Mouse (Mus musculus) MEL (cell line): ENCODE measurements around the gene Slco3a1. TPM values are rescaled to one million over a fixed set of nuclear protein-coding genes. Genes with fewer than 3 reads are reported as not detected.

Experiments
- DNase-seq: peaks from one replicate; pipeline ENCODE4 v3.0.0; 2011; ENCODE audit warnings: low read depth, low spot score
- H3K27ac ChIP-seq: 2 replicates; pipeline ENCODE4 v1.5.1; 2012; ENCODE audit warnings: low read depth, mild to moderate bottlenecking, control low read depth, low read length, moderate library complexity; ENCODE audit not compliant: control insufficient read depth
- H3K27me3 ChIP-seq, 2 experiments: fragments of 150-350 bp in 1 of 2; sonication (generic) in 1 of 2; 2 replicates each; pipeline ENCODE4 v1.6.1; 2012; ENCODE audit warnings: low read length in 2 of 2, mild to moderate bottlenecking in 2 of 2, improper control_type of control experiment in 1 of 2, moderate library complexity in 1 of 2; ENCODE audit not compliant: insufficient read depth in 2 of 2, control insufficient read depth in 1 of 2
- H3K36me3 ChIP-seq, 2 experiments: 2 replicates each; pipeline ENCODE4 v1.6.1; 2012 to 2014; ENCODE audit warnings: low read length in 2 of 2, improper control_type of control experiment in 1 of 2, inconsistent platforms in 1 of 2, mild to moderate bottlenecking in 1 of 2; ENCODE audit not compliant: insufficient read depth in 2 of 2, control insufficient read depth in 1 of 2
- H3K4me1 ChIP-seq, 2 experiments: fragments of 150-350 bp in 1 of 2; sonication (generic) in 1 of 2; 2 replicates each; pipeline ENCODE4 v1.6.1; 2012; ENCODE audit warnings: low read length in 2 of 2, improper control_type of control experiment in 1 of 2, mild to moderate bottlenecking in 1 of 2; ENCODE audit not compliant: insufficient read depth in 2 of 2, control insufficient read depth in 1 of 2
- H3K4me3 ChIP-seq, 2 experiments: fragments of 150-350 bp in 1 of 2; sonication (generic) in 1 of 2; 2 replicates each; pipeline ENCODE4 v1.5.1; 2012; ENCODE audit warnings: low read depth in 2 of 2, low read length in 2 of 2, mild to moderate bottlenecking in 2 of 2, moderate library complexity in 2 of 2, control low read depth in 1 of 2, improper control_type of control experiment in 1 of 2; ENCODE audit not compliant: control insufficient read depth in 1 of 2, insufficient read depth in 1 of 2
- H3K79me2 ChIP-seq: 2 replicates; pipeline ENCODE4 v1.6.1; 2012; ENCODE audit warnings: mild to moderate bottlenecking, low read length, moderate library complexity; ENCODE audit not compliant: control insufficient read depth, poor library complexity, insufficient read depth
- H3K9ac ChIP-seq: 2 replicates; pipeline ENCODE4 v1.6.1; 2012; ENCODE audit warnings: low read depth, mild to moderate bottlenecking, control low read depth, low read length, moderate library complexity; ENCODE audit not compliant: control insufficient read depth, poor library complexity, severe bottlenecking
- H3K9me3 ChIP-seq: fragments of 150-350 bp; sonication (generic); replicated peaks from 2 replicates; pipeline ENCODE4 v1.6.1; 2012; ENCODE audit warnings: mild to moderate bottlenecking, low read length, improper control_type of control experiment, moderate library complexity; ENCODE audit not compliant: insufficient read depth
- CHD1 ChIP-seq: IDR thresholded peaks from 2 replicates; pipeline ENCODE4 v1.6.1; 2012; ENCODE audit warnings: low read depth, mild to moderate bottlenecking, inconsistent platforms, low read length, improper control_type of control experiment
- CHD2 ChIP-seq: IDR thresholded peaks from 2 replicates; pipeline ENCODE4 v1.6.1; 2011; ENCODE audit warnings: low read length, improper control_type of control experiment
- CTCF ChIP-seq, 3 experiments: IDR thresholded peaks in 2 of 3; conservative IDR thresholded peaks in 1 of 3; 2 replicates each; pipeline ENCODE4 v1.5.1; 2011 to 2012; ENCODE audit warnings: low read length in 3 of 3, low read depth in 2 of 3, mild to moderate bottlenecking in 2 of 3, improper control_type of control experiment in 1 of 3, inconsistent platforms in 1 of 3, mixed read lengths in 1 of 3, moderate library complexity in 1 of 3; ENCODE audit not compliant: control insufficient read depth in 1 of 3, insufficient read depth in 1 of 3, poor library complexity in 1 of 3, severe bottlenecking in 1 of 3
- E2F4 ChIP-seq: IDR thresholded peaks from 2 replicates; pipeline ENCODE4 v1.6.1; 2011; ENCODE audit warnings: low read depth, low read length, improper control_type of control experiment, borderline replicate concordance
- ELF1 ChIP-seq: IDR thresholded peaks from 2 replicates; pipeline ENCODE4 v1.6.1; 2014; ENCODE audit warnings: low read depth, mild to moderate bottlenecking, inconsistent platforms, low read length, improper control_type of control experiment, moderate library complexity
- EP300 ChIP-seq, 2 experiments: IDR thresholded peaks; 2 replicates each; pipeline ENCODE4 v1.6.1; 2011; ENCODE audit warnings: improper control_type of control experiment in 2 of 2, low read length in 2 of 2, low read depth in 1 of 2, mild to moderate bottlenecking in 1 of 2
- ETS1 ChIP-seq: IDR thresholded peaks from 2 replicates; pipeline ENCODE4 v1.6.1; 2012; ENCODE audit warnings: low read depth, mild to moderate bottlenecking, inconsistent platforms, low read length, improper control_type of control experiment, moderate library complexity
- JUND ChIP-seq: IDR thresholded peaks from 2 replicates; pipeline ENCODE4 v1.6.1; 2011; ENCODE audit warnings: low read depth, mild to moderate bottlenecking, improper control_type of control experiment, low read length
- KAT2A ChIP-seq: conservative IDR thresholded peaks from 2 replicates; pipeline ENCODE4 v1.6.1; 2012; ENCODE audit warnings: low read depth, low read length, improper control_type of control experiment, inconsistent platforms
- MAFK ChIP-seq: IDR thresholded peaks from 2 replicates; pipeline ENCODE4 v1.6.1; 2011; ENCODE audit warnings: low read depth, mild to moderate bottlenecking, low read length, improper control_type of control experiment, borderline replicate concordance
- MAX ChIP-seq: IDR thresholded peaks from 2 replicates; pipeline ENCODE4 v1.6.1; 2011; ENCODE audit warnings: low read length, improper control_type of control experiment
- MAZ ChIP-seq: IDR thresholded peaks from 2 replicates; pipeline ENCODE4 v1.6.1; 2012; ENCODE audit warnings: low read depth, mild to moderate bottlenecking, inconsistent platforms, low read length, improper control_type of control experiment
- MEF2A ChIP-seq: IDR thresholded peaks from 2 replicates; pipeline ENCODE4 v1.6.1; 2014; ENCODE audit warnings: low read depth, mild to moderate bottlenecking, inconsistent platforms, low read length, improper control_type of control experiment; ENCODE audit not compliant: poor library complexity, insufficient replicate concordance, severe bottlenecking; ENCODE audit errors: extremely low read depth
- MXI1 ChIP-seq: IDR thresholded peaks from 2 replicates; pipeline ENCODE4 v1.6.1; 2011; ENCODE audit warnings: mild to moderate bottlenecking, low read depth, low read length, improper control_type of control experiment
- MYB ChIP-seq: IDR thresholded peaks from 2 replicates; pipeline ENCODE4 v1.6.1; 2011; ENCODE audit warnings: mild to moderate bottlenecking, low read depth, low read length, improper control_type of control experiment
- NELFE ChIP-seq: IDR thresholded peaks from 2 replicates; pipeline ENCODE4 v1.6.1; 2011; ENCODE audit warnings: low read depth, low read length, improper control_type of control experiment
- NRF1 ChIP-seq: IDR thresholded peaks from 2 replicates; pipeline ENCODE4 v1.6.1; 2014; ENCODE audit warnings: low read depth, mild to moderate bottlenecking, inconsistent platforms, low read length, improper control_type of control experiment, moderate library complexity; ENCODE audit not compliant: poor library complexity, insufficient read depth, severe bottlenecking
- POLR2A ChIP-seq, 2 experiments: IDR thresholded peaks; 2 replicates each; pipeline ENCODE4 v1.6.1; 2011 to 2012; ENCODE audit warnings: low read length in 2 of 2, mild to moderate bottlenecking in 2 of 2, control low read depth in 1 of 2, improper control_type of control experiment in 1 of 2, low read depth in 1 of 2, moderate library complexity in 1 of 2; ENCODE audit not compliant: control insufficient read depth in 1 of 2, insufficient read depth in 1 of 2, poor library complexity in 1 of 2
- RCOR1 ChIP-seq: IDR thresholded peaks from 2 replicates; pipeline ENCODE4 v1.6.1; 2012; ENCODE audit warnings: low read depth, mild to moderate bottlenecking, inconsistent platforms, low read length, improper control_type of control experiment
- SIN3A ChIP-seq: IDR thresholded peaks from 2 replicates; pipeline ENCODE4 v1.6.1; 2012; ENCODE audit warnings: low read length, improper control_type of control experiment, inconsistent platforms
- TAL1 ChIP-seq: IDR thresholded peaks from 2 replicates; pipeline ENCODE4 v1.6.1; 2012; ENCODE audit warnings: mild to moderate bottlenecking, inconsistent platforms, low read length, moderate library complexity, mixed read lengths
- TBP ChIP-seq: IDR thresholded peaks from 2 replicates; pipeline ENCODE4 v1.8.0; 2011; ENCODE audit warnings: low read depth, low read length, improper control_type of control experiment
- USF1 ChIP-seq: IDR thresholded peaks from 2 replicates; pipeline ENCODE4 v1.6.1; 2014; ENCODE audit warnings: low read depth, mild to moderate bottlenecking, inconsistent platforms, low read length, improper control_type of control experiment, moderate library complexity
- USF2 ChIP-seq, 2 experiments: IDR thresholded peaks; 2 replicates each; pipeline ENCODE4 v1.6.1; 2011 to 2012; ENCODE audit warnings: improper control_type of control experiment in 2 of 2, low read length in 2 of 2, borderline replicate concordance in 1 of 2, inconsistent platforms in 1 of 2, low read depth in 1 of 2, mild to moderate bottlenecking in 1 of 2; ENCODE audit not compliant: insufficient read depth in 1 of 2
- ZC3H11A ChIP-seq: IDR thresholded peaks from 2 replicates; pipeline ENCODE4 v1.6.1; 2012; ENCODE audit warnings: low read depth, mild to moderate bottlenecking, inconsistent platforms, low read length, improper control_type of control experiment
- ZKSCAN1 ChIP-seq: IDR thresholded peaks from 2 replicates; pipeline ENCODE4 v1.6.1; 2012; ENCODE audit warnings: low read depth, mild to moderate bottlenecking, inconsistent platforms, low read length, improper control_type of control experiment, moderate library complexity
- polyA plus RNA-seq, 2 experiments: library from polyadenylated mRNA; stranded (reverse) in 1 of 2; unstranded in 1 of 2; fragments of >175 nt in 1 of 2; fragments of >200 nt in 1 of 2; gene quantifications; 2 replicates each; pipeline versions ENCODE4 v1.2.1 to v1.2.4; 2012; ENCODE audit warnings: low replicate concordance in 2 of 2, low read depth in 1 of 2; ENCODE audit not compliant: insufficient read length in 2 of 2, insufficient read depth in 1 of 2, missing spikeins in 1 of 2
- total RNA-seq: library from RNA; depleted of rRNA; stranded (reverse); fragments of 300-350 nt; gene quantifications from 2 replicates; pipeline ENCODE4 v1.2.3, GENCODE M21; 2012

Gene Slco3a1
- total and polyA plus RNA-seq, 3 experiments: 17.6 to 20.9 TPM; not detected in 1

DNA sequence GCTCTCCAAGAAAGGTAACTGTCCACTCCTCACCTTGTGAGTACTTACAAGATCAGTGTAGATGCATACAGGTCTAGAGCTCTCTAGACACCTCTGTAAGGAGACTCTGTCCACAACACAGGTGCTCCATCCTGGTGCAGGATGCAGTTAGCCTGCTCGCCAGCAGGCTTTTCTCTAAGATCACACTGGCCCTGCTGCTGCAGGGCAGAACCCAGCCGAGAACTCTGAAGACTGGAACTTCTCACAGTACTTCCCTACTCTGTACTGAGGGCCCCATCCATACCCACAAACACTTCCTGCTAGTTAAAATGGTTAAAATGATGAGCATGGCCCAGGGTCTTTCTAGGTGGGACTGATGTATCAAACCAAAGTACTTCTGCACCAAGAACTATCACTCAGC is 24.7 kb downstream of the Slco3a1 start:
- H3K4me1 ChIP-seq: no peaks in the 10 kb centered on the region; a peak in 1 of 4 replicates
- no peak for DNase-seq

DNA sequence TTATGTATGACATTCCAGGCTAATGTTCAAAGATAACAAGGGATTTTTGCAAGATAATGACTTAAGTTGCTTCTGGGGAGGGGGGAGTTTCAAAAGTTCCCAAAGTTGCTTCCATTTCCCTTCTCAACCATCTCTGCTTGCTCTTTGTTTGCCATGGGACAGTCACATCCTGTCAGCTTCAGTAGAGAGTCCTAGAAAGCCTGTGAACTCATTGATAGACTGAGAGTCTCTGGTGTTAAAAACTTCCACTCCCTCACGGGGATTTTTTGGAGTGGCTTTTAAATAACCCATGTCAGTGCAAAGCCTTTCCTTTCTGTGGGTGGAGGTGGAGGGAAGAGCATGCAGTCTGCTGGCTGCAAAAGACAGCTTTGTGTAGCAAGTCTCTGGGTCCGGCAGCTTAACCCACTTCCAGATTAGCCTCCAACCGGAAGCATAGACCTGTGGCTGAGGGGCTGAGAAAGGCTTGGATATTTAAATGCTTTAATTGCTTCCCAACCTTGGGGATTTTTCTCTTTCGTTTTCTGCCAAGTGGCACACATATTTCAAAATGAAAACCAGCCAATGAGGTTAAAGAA is 25.3 kb downstream of the Slco3a1 start:
- no peak for DNase-seq
- H3K36me3 ChIP-seq: peaks cover 0 to 2% of the 10 kb centered on the region in 2 experiments; a peak in 2 of 4 replicates
- no peaks in the 10 kb centered on the region for H3K79me2 ChIP-seq
- H3K4me3 ChIP-seq: no peak overlapping the region
- peaks cover 0 to 6% of the 10 kb centered on the region in 2 experiments; a peak in 2 of 4 replicates for H3K4me1 ChIP-seq
- H3K9ac ChIP-seq: no peak overlapping the region
- no peak for TF ChIP-seq EP300 (IDR thresholded peaks at IDR 0.05; ENCODE audit: low read depth in 1 of 2, low read length in 2 of 2)
- no peak for TF ChIP-seq NELFE
- TF ChIP-seq MAFK: no peak
- no peak for TF ChIP-seq ZC3H11A
- TF ChIP-seq MXI1: no peak
- no peak for TF ChIP-seq MAZ
- TF ChIP-seq MAX: no peak
- no peak for TF ChIP-seq USF2 (IDR thresholded peaks at IDR 0.05; ENCODE audit: borderline replicate concordance in 1 of 2, insufficient read depth in 1 of 2, low read depth in 1 of 2, low read length in 2 of 2)
- no peak for TF ChIP-seq CHD1
- TF ChIP-seq SIN3A: no peak
- no peak for TF ChIP-seq ZKSCAN1
- no peak for TF ChIP-seq CHD2
- TF ChIP-seq JUND: no peak
- TF ChIP-seq RCOR1: no peak
- TF ChIP-seq MEF2A: no peak
- no peak for TF ChIP-seq MYB
- TF ChIP-seq ETS1: no peak
- no peaks in the 10 kb centered on the region for H3K27me3 ChIP-seq
- no peaks in the 10 kb centered on the region for H3K9me3 ChIP-seq
- H3K27ac ChIP-seq: no peak overlapping the region

More for the DNA sequence above, 24.7 kb downstream of the Slco3a1 start:
- TF ChIP-seq EP300 (IDR thresholded peaks at IDR 0.05; ENCODE audit: low read depth in 1 of 2, low read length in 2 of 2) (no peak), NELFE (no peak), NRF1 (no peak), E2F4 (no peak), RCOR1 (no peak), ETS1 (no peak), CTCF (IDR thresholded peaks at IDR 0.05 in 2 of 3, conservative IDR thresholded peaks at IDR 0.05 in 1 of 3; ENCODE audit: control insufficient read depth in 1 of 3, insufficient read depth in 1 of 3, low read depth in 2 of 3, low read length in 3 of 3, poor library complexity in 1 of 3, severe bottlenecking in 1 of 3) (no peak), TAL1 (no peak), ZC3H11A (no peak), POLR2A (IDR thresholded peaks at IDR 0.05; ENCODE audit: control insufficient read depth in 1 of 2, insufficient read depth in 1 of 2, low read depth in 1 of 2, low read length in 2 of 2, poor library complexity in 1 of 2) (no peak), KAT2A (no peak), ELF1 (no peak), SIN3A (no peak), MXI1 (no peak), USF1 (no peak), TBP (no peak), ZKSCAN1 (no peak)
- TF ChIP-seq, all 39 proteins: peak for 0
- no peaks in the 10 kb centered on the region for H3K79me2 ChIP-seq
- no peak overlapping the region for H3K9ac ChIP-seq
- H3K4me3 ChIP-seq: no peak overlapping the region
- no peak overlapping the region for H3K27ac ChIP-seq
- H3K9me3 ChIP-seq: no peaks in the 10 kb centered on the region
- no peaks in the 10 kb centered on the region for H3K27me3 ChIP-seq
- H3K36me3 ChIP-seq: no peaks in the 10 kb centered on the region; a peak in 2 of 4 replicates
